Mouse (Mus musculus): ENCODE results near the gene Rilpl1. TPM values are rescaled to one million over a fixed set of nuclear protein-coding genes. Genes with fewer than 3 reads are reported as not detected.
"Not testable (repeated sequence)": the region's sequence is repeated elsewhere in the genome, so short reads cannot be mapped to it uniquely, and the experiment has no call there.

Rilpl1 gene
- total RNA-seq, 2 experiments from 2014 or later = 1.6 TPM; not detected in 1

- no peak for ATAC-seq (replicated peaks; ENCODE audit: low FRiP score, poor library complexity, severe bottlenecking)
These were observed 68.7 kb downstream of the Rilpl1 start for GRCm38 (mm10) chr5:124462297-124463025.

- ATAC-seq (replicated peaks; ENCODE audit: low FRiP score, poor library complexity, severe bottlenecking) = not testable (repeated sequence)
These were observed 70.3 kb downstream of the Rilpl1 start for GRCm38 (mm10) chr5:124460922-124461321.

- no peak for ATAC-seq (replicated peaks; ENCODE audit: low FRiP score, poor library complexity, severe bottlenecking)
These were observed 74.4 kb downstream of the Rilpl1 start for GRCm38 (mm10) chr5:124456762-124457161.

- ATAC-seq (replicated peaks; ENCODE audit: low FRiP score, poor library complexity, severe bottlenecking) = no peak
These were observed 77.1 kb downstream of the Rilpl1 start for GRCm38 (mm10) chr5:124454082-124454419.

GRCm38 (mm10) chr5:124453339-124454081, 77.7 kb downstream of the Rilpl1 start:
- no peak for ATAC-seq (replicated peaks; ENCODE audit: low FRiP score, poor library complexity, severe bottlenecking)

- ATAC-seq (replicated peaks; ENCODE audit: low FRiP score, poor library complexity, severe bottlenecking) = no peak
These were observed 78.5 kb downstream of the Rilpl1 start for GRCm38 (mm10) chr5:124452494-124453228.

- ATAC-seq (replicated peaks; ENCODE audit: low FRiP score, poor library complexity, severe bottlenecking) = peak; percentile 36; the same call in 1 of the 2 replicates
These were observed 80.4 kb downstream of the Rilpl1 start for GRCm38 (mm10) chr5:124450641-124451340.

- ATAC-seq (replicated peaks; ENCODE audit: low FRiP score, poor library complexity, severe bottlenecking) = no peak
These were observed 81.1 kb downstream of the Rilpl1 start for GRCm38 (mm10) chr5:124450051-124450450.

- no peak for ATAC-seq (replicated peaks; ENCODE audit: low FRiP score, poor library complexity, severe bottlenecking)
These were observed 81.7 kb downstream of the Rilpl1 start for GRCm38 (mm10) chr5:124449494-124449893.

GRCm38 (mm10) chr5:124446301-124446881, 84.8 kb downstream of the Rilpl1 start:
- ATAC-seq (replicated peaks; ENCODE audit: low FRiP score, poor library complexity, severe bottlenecking) = peak; percentile 56

GRCm38 (mm10) chr5:124445621-124446293, 85.4 kb downstream of the Rilpl1 start:
- ATAC-seq (replicated peaks; ENCODE audit: low FRiP score, poor library complexity, severe bottlenecking) = peak; percentile 39; the same call in 1 of the 2 replicates

- peak; percentile 54 for ATAC-seq (replicated peaks; ENCODE audit: low FRiP score, poor library complexity, severe bottlenecking)
These were observed 86.3 kb downstream of the Rilpl1 start for GRCm38 (mm10) chr5:124444661-124445561.

- ATAC-seq (replicated peaks; ENCODE audit: low FRiP score, poor library complexity, severe bottlenecking) = no peak
These were observed 87.0 kb downstream of the Rilpl1 start for GRCm38 (mm10) chr5:124444208-124444607.

Other genes starting within 250 kb of the Rilpl1 start
- gene Mphosph9, start 203.4 kb downstream of the Rilpl1 start, total RNA-seq (2015; ENCODE audit: low replicate concordance) = 3.1 and 14.4 TPM in 2 replicates
- gene Mphosph9, start 203.4 kb downstream of the Rilpl1 start, total RNA-seq (2017; ENCODE audit: low replicate concordance) = 7.8 and 28.5 TPM in 2 replicates
- 2.3 and 2.9 TPM in 2 replicates for gene 2810006K23Rik, start 203.3 kb downstream of the Rilpl1 start, total RNA-seq (2015; ENCODE audit: low replicate concordance)
- gene 2810006K23Rik, start 203.3 kb downstream of the Rilpl1 start, total RNA-seq (2017; ENCODE audit: low replicate concordance) = 3.1 and 3.3 TPM in 2 replicates
- 46.4 and 55.1 TPM in 2 replicates for gene Cdk2ap1, start 168.3 kb downstream of the Rilpl1 start, total RNA-seq (2015; ENCODE audit: low replicate concordance)
- gene Cdk2ap1, start 168.3 kb downstream of the Rilpl1 start, total RNA-seq (2017; ENCODE audit: low replicate concordance) = 31.2 and 56.3 TPM in 2 replicates
- 23.4 and 29.4 TPM in 2 replicates for gene Sbno1, start 105.4 kb downstream of the Rilpl1 start, total RNA-seq (2015; ENCODE audit: low replicate concordance)
- 30.7 and 71.1 TPM in 2 replicates for gene Sbno1, start 105.4 kb downstream of the Rilpl1 start, total RNA-seq (2017; ENCODE audit: low replicate concordance)
- gene Kmt5a, start 91.5 kb downstream of the Rilpl1 start, total RNA-seq (2015; ENCODE audit: low replicate concordance) = 89.3 and 92.4 TPM in 2 replicates
- gene Kmt5a, start 91.5 kb downstream of the Rilpl1 start, total RNA-seq (2017; ENCODE audit: low replicate concordance) = 105 and 107 TPM in 2 replicates
- 9.4 and 19.0 TPM in 2 replicates for gene Rilpl2, start 53.0 kb downstream of the Rilpl1 start, total RNA-seq (2015; ENCODE audit: low replicate concordance)
- gene Rilpl2, start 53.0 kb downstream of the Rilpl1 start, total RNA-seq (2017; ENCODE audit: low replicate concordance) = 13.1 and 13.4 TPM in 2 replicates
- gene Snrnp35, start 48.3 kb downstream of the Rilpl1 start, total RNA-seq (2015; ENCODE audit: low replicate concordance) = 3.8 TPM in 1 of 2 replicates, not detected in the other
- 6.0 and 6.8 TPM in 2 replicates for gene Snrnp35, start 48.3 kb downstream of the Rilpl1 start, total RNA-seq (2017; ENCODE audit: low replicate concordance)
- gene Tmed2, start 9.3 kb upstream of the Rilpl1 start, total RNA-seq (2015; ENCODE audit: low replicate concordance) = 187 and 211 TPM in 2 replicates
- gene Tmed2, start 9.3 kb upstream of the Rilpl1 start, total RNA-seq (2017; ENCODE audit: low replicate concordance) = 222 and 325 TPM in 2 replicates
- 0.38 and 2.9 TPM in 2 replicates for gene Ddx55, start 21.5 kb upstream of the Rilpl1 start, total RNA-seq (2015; ENCODE audit: low replicate concordance)
- 0.85 and 5.0 TPM in 2 replicates for gene Ddx55, start 21.5 kb upstream of the Rilpl1 start, total RNA-seq (2017; ENCODE audit: low replicate concordance)
- 14.4 and 18.1 TPM in 2 replicates for gene Eif2b1, start 47.7 kb upstream of the Rilpl1 start, total RNA-seq (2015; ENCODE audit: low replicate concordance)
- gene Eif2b1, start 47.7 kb upstream of the Rilpl1 start, total RNA-seq (2017; ENCODE audit: low replicate concordance) = 5.0 and 8.1 TPM in 2 replicates
- gene Gtf2h3, start 47.7 kb upstream of the Rilpl1 start, total RNA-seq (2015; ENCODE audit: low replicate concordance) = 0.19 and 3.8 TPM in 2 replicates
- 10.3 and 10.6 TPM in 2 replicates for gene Gtf2h3, start 47.7 kb upstream of the Rilpl1 start, total RNA-seq (2017; ENCODE audit: low replicate concordance)
- gene Atp6v0a2, start 97.2 kb upstream of the Rilpl1 start, total RNA-seq (2015; ENCODE audit: low replicate concordance) = 6.1 and 7.3 TPM in 2 replicates
- gene Atp6v0a2, start 97.2 kb upstream of the Rilpl1 start, total RNA-seq (2017; ENCODE audit: low replicate concordance) = 3.3 and 6.6 TPM in 2 replicates
- gene Dnah10, start 193.7 kb upstream of the Rilpl1 start, total RNA-seq (2015; ENCODE audit: low replicate concordance) = 2.9 TPM in 1 of 2 replicates, not detected in the other
- under 0.01 TPM in 1 of 2 replicates, not detected in the other for gene Dnah10, start 193.7 kb upstream of the Rilpl1 start, total RNA-seq (2017; ENCODE audit: low replicate concordance)